Mouse (Mus musculus): Measurements from ENCODE around the gene Tmem119. TPM values are rescaled to one million over a fixed set of nuclear protein-coding genes. Genes with fewer than 3 reads are reported as not detected.

Tmem119 gene
- polyA plus RNA-seq (2014; fragmentation: Illumina TruSeq; extraction: RNeasy Lipid Tissue Mini Kit (QIAGEN cat#74804); ENCODE audit: low replicate concordance): not detected

GRCm38 (mm10) chr5:113800280-113800679, at the start of gene Tmem119:
Gene Tmem119, minus strand, starts transcription at chr5:113800516.

DNA sequence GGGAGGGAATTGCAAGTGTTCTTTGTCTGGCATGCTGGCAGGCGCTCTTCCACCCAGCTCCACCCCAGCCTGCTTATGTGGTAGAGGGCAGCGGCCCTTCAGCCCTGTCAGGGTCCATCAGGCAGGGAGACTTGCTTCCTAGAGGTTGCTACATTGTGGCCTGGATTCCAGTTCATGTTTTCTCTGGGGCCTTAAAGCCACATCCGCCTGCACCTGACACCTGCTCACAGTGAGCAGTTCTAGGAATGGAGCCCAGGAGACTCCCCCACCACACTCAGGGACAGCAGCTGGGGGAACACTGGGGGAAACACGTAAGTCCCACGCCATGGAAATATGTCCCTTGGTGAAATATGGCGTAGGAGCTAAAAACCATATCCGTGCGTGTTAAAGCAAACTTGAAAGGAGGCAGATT, 32.2 kb upstream of the Tmem119 start, which contains the start of gene Selplg:
TSS of gene Selplg (minus strand) at position 155 of the 412 bp plus-strand sequence.

DNA sequence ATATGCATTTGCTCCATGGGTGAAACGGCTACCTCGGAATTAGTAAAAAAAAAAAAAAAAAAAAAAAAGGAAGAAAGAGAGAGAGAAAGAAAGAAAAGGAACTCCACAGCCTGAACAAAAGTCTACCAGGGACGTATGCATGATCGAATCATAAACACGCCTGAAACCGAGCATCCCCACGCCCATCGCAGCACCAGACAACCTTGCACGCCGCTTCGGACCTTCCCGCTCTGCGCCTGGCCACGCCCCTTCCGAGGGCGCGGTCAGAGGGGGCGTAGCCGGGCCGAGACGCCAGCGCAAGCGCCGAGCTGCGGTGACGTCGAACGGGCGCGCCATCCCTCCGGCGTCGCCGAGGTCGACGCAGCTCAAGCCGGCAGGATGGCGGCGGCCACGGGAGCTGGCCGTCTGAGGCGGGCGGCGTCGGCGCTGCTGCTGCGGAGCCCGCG, 27.8 kb downstream of the Tmem119 start, which contains the start of the genes Sart3 and Iscu:
TSS of gene Sart3 (minus strand) at position 61 of the 446 bp plus-strand sequence.
TSS of gene Iscu (plus strand) at position 299 of the 446 bp plus-strand sequence.

Other genes with a start within 250 kb of the Tmem119 start
- gene Cmklr1, start 150.1 kb downstream of the Tmem119 start, polyA plus RNA-seq (2014; fragmentation: Illumina TruSeq; extraction: RNeasy Lipid Tissue Mini Kit (QIAGEN cat#74804); ENCODE audit: low replicate concordance): 0.26 TPM
- not detected for gene 1700069L16Rik, start 75.7 kb downstream of the Tmem119 start, polyA plus RNA-seq (2014; fragmentation: Illumina TruSeq; extraction: RNeasy Lipid Tissue Mini Kit (QIAGEN cat#74804); ENCODE audit: low replicate concordance)
- 1.6 TPM for gene Ficd, start 64.7 kb downstream of the Tmem119 start, polyA plus RNA-seq (2014; fragmentation: Illumina TruSeq; extraction: RNeasy Lipid Tissue Mini Kit (QIAGEN cat#74804); ENCODE audit: low replicate concordance)
- gene Sart3, start 28.0 kb downstream of the Tmem119 start, polyA plus RNA-seq (2014; fragmentation: Illumina TruSeq; extraction: RNeasy Lipid Tissue Mini Kit (QIAGEN cat#74804); ENCODE audit: low replicate concordance): 1.2 TPM
- gene Iscu, start 27.8 kb downstream of the Tmem119 start, polyA plus RNA-seq (2014; fragmentation: Illumina TruSeq; extraction: RNeasy Lipid Tissue Mini Kit (QIAGEN cat#74804); ENCODE audit: low replicate concordance): 12.3 TPM
- gene Selplg, start 32.1 kb upstream of the Tmem119 start, polyA plus RNA-seq (2014; fragmentation: Illumina TruSeq; extraction: RNeasy Lipid Tissue Mini Kit (QIAGEN cat#74804); ENCODE audit: low replicate concordance): not detected
- 18.3 TPM for gene Coro1c, start 108.2 kb upstream of the Tmem119 start, polyA plus RNA-seq (2014; fragmentation: Illumina TruSeq; extraction: RNeasy Lipid Tissue Mini Kit (QIAGEN cat#74804); ENCODE audit: low replicate concordance)
- gene Ssh1, start 193.4 kb upstream of the Tmem119 start, polyA plus RNA-seq (2014; fragmentation: Illumina TruSeq; extraction: RNeasy Lipid Tissue Mini Kit (QIAGEN cat#74804); ENCODE audit: low replicate concordance): 0.93 TPM
- gene Dao, start 203.2 kb upstream of the Tmem119 start, polyA plus RNA-seq (2014; fragmentation: Illumina TruSeq; extraction: RNeasy Lipid Tissue Mini Kit (QIAGEN cat#74804); ENCODE audit: low replicate concordance): 1.6 TPM

Data from small intestine, adult 10 weeks (tissue).